Mouse (Mus musculus) CH12.LX (cell line): ENCODE results near the gene Syp.

Experiments
- ELF1 ChIP-seq: IDR thresholded peaks from 2 replicates; pipeline ENCODE4 v1.6.1; 2014; ENCODE audit warnings: low read depth, mild to moderate bottlenecking, inconsistent platforms, low read length, improper control_type of control experiment
- EP300 ChIP-seq: IDR thresholded peaks from 2 replicates; pipeline ENCODE4 v1.6.1; 2011; ENCODE audit warnings: low read length, improper control_type of control experiment
- ETS1 ChIP-seq: conservative IDR thresholded peaks from 2 replicates; pipeline ENCODE4 v1.6.1; 2012; ENCODE audit warnings: low read depth, mild to moderate bottlenecking, inconsistent platforms, low read length, improper control_type of control experiment, moderate library complexity
- RAD21 ChIP-seq: IDR thresholded peaks from 2 replicates; pipeline ENCODE4 v1.6.1; 2011; ENCODE audit warnings: low read depth, mild to moderate bottlenecking, low read length, improper control_type of control experiment, moderate library complexity
- ZC3H11A ChIP-seq: IDR thresholded peaks from 2 replicates; pipeline ENCODE4 v1.6.1; 2012; ENCODE audit warnings: low read depth, mild to moderate bottlenecking, inconsistent platforms, low read length, improper control_type of control experiment

DNA sequence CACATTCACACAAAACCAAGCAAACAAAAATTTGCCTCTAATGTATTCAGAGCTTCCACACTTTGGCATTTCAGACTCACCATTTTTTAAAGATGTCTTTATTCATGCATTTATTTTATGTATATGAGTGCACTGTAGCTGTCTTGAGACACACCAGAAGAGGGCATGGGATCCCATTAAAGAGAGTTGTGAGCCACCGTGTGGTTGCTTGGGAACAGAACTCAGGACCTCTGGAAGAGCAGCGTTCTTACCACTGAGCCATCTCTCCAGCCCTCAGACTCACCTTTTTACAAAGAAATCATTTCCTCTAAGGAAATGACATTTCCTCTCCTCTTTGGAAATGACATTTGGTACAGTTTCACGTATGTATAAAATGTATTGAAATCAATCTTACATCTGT is 40.7 kb downstream of the Syp start:
- TF ChIP-seq ZC3H11A (no peak), EP300 (no peak), ELF1 (no peak), RAD21 (peak; percentile 20), ETS1 (no peak)
